Mouse (Mus musculus) neural tube, embryonic 10.5 days (tissue): ENCODE measurements around the gene Lman1l.

Experiments used
- DNase-seq: peaks from one replicate; pipeline ENCODE4 v3.0.0-alpha.2; 2017; ENCODE audit warnings: low spot score; ENCODE audit errors: extremely low spot score

The Lman1l gene

GRCm38 (mm10) chr9:57618854-57619253 lies 1.7 kb downstream of the Lman1l start:
- no peak for DNase-seq

DNA sequence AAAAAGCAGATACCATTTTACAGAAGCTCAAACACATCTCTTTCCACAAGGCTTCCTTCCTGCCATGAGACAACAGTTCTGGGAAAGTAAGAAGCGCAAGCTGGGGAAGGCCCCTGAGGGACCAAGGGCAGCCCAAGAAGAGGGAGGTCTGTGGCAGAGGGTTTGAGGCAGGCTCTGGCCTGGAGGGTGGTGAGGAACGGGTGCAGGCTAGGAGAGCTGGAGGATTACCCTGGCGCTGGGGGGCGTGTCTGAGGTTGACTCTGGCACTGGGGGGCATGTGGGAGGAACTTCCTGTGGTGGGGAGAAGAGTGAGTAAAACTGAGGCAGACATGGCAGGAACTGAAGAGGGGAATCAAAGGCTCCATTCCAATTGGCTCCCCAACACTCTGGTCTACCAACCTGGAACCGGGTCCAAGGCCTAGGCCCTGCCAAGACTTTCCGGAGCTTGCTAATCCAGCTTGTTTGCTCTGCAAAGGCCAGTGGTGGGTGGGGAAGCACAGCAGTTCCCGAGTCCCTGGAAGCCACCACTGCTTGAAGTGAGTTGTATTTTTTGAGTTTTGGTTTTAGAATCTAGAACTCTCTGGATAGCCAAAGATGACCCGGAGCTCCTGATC lies 2.9 kb downstream of the Lman1l start:
- DNase-seq = no peak

DNA sequence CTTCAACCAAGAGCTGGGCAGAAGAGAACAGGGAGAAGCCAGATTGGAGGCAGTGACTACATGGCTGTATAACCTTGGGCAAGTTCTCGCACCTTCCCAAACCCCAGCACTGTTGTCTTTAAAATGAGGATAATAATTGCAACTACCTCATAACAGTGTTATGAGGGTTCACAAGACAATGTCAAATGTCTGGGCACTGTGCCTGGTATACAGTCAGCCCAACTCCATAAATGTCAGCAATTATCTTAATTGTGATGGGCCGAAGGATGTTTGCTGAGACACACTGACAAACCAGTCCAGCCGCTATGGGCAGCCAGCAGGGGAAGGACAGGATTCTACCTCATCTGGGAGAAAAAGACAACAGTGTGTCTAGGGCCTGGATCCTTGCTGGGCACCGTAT lies 5.8 kb downstream of the Lman1l start:
- DNase-seq = no peak

- no peak for DNase-seq
Observed at GRCm38 (mm10) chr9:57613975-57614374, 6.6 kb downstream of the Lman1l start.

DNA sequence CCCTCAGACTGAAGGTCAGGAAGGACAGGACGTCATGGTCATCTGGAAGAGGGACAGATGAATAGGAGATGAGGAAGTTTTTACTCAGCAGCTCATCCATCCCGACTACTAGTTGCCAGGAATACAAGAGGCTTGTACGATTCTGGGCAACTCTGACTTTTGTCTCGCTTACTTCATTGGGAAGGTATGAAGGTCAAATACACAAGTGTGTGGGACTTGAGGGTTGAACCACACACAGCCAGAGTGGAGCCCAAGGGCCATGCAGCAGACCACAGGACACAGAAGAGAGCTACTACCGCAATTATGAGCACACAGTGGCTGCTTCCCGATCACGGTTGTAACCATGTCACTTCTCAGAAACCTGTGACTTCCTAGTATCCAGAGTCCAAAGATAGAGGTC lies 8.0 kb downstream of the Lman1l start:
- no peak for DNase-seq

DNA sequence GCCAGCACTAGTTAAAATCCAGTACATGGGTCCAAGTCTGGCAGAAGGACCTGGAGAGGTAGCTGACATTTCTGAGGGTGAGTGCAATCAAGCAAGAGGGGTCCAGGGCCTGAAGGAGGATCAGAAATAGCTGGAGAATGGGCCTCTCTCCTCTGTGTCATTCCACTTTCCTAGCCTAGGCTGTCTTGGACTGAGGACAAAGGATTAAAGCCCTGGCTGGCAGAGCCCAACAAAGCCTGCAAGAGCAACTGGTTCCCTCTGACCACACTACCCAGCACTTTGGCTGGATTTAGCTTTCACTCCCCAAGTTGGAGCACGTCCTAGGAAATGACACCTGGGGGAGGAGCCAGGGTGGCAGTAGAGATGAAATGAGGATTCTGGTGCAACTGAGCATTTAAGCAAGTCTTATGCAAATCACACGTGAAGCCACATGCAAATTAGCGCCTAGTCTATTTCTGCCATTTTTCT lies 10.2 kb downstream of the Lman1l start:
- DNase-seq = no peak

- no peak for DNase-seq
Observed at GRCm38 (mm10) chr9:57609803-57610202, 10.8 kb downstream of the Lman1l start.

DNA sequence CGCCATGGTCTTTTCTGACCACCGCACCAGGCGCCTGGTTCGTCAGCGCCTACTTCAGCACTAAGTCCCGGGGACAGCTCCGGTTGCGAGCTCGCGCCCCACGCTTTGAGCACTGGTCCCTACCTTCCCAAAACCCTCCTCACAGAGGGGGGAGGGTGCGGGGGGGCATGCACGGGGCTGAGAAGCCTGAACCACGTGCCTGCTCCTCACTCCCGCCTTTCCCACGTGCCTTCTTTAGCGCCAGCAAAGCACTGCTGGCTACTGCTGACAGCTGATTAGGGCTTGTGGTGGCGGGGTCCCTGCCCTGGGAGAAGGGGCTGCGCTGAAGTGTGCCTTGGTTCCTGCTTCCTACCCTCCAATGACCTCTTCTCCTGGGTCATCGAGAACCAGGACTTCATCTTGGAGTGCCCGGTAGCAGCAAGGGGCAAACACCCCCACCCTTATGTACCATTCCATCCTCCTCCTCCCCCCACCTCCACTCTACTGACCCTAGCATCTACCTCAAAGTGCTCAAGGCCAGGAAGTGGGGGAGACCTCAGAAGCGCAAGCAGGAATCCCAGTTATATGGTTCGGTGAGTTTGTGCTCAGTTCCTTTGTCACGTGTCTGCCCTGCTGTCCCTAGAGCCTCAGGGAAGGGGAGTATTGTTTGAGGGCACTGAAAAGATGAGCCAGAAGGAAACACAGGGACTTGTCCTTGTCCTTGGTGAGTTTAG lies 14.3 kb downstream of the Lman1l start, which contains the start of gene Cplx3:
TSS of gene Cplx3 (minus strand) at position 143 of the 713 bp plus-strand sequence.
- DNase-seq = peak; percentile 73

DNA sequence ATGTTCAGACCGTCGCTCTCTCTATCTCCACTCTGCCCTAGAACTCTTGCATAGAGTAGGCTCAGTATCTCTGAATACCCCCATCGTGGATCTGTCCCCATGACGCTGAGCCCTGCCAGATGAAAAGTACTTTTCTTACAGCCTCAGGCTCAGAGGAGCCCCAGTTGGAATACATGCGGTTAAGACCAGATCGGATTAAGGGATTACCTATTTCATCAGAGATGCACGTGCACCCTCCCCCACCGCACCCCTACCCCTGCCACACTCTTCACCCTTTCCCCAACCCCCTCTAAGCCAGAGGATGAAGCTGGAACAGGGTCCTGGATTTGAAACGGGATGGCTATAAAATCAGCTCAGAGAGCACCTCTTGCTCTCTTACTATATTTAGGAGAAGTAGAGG lies 15.1 kb downstream of the Lman1l start:
- DNase-seq = no peak

- DNase-seq = no peak
Observed at GRCm38 (mm10) chr9:57604875-57605274, 15.7 kb downstream of the Lman1l start.

GRCm38 (mm10) chr9:57602098-57602497 lies 18.5 kb downstream of the Lman1l start:
- no peak for DNase-seq

- no peak for DNase-seq
Observed at GRCm38 (mm10) chr9:57601353-57601706, 19.2 kb downstream of the Lman1l start.

DNA sequence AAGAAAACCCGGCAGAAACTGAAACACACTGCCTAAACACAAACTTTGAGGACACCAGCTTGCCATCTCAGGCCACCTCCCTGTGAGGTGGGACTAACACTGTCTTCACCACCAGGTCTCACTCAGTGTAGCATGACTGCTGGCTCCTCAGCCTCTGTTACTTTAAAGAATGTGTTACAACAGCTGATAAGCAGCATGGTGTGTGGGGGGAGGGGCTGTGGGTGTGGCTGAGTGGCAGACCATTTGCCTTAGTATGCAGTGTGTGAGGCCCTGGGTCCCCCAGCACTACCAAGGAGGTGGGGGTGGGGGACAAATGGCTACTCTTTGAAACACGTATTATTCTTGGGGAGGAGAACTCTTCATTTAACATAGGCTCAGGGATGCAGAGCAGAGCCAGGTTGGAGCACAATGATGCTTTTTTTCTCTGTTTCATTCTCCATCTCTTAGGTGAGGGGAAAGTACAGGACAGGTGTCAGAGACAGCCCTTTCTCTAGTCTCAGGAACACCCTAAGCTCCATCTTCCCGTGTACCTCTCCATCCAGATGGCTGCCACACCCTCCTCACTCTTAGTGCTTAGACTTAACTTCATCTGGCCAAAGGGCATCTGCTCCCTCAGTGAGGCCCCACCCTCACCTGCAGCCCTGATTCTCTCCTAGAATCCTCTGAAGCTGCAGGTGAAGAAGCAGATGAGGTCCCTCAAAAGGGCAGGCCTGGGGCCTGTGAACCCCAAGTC lies 19.8 kb downstream of the Lman1l start:
- peak; percentile 46 for DNase-seq

GRCm38 (mm10) chr9:57598851-57599563 lies 21.6 kb downstream of the Lman1l start:
- DNase-seq = peak; percentile 23

DNA sequence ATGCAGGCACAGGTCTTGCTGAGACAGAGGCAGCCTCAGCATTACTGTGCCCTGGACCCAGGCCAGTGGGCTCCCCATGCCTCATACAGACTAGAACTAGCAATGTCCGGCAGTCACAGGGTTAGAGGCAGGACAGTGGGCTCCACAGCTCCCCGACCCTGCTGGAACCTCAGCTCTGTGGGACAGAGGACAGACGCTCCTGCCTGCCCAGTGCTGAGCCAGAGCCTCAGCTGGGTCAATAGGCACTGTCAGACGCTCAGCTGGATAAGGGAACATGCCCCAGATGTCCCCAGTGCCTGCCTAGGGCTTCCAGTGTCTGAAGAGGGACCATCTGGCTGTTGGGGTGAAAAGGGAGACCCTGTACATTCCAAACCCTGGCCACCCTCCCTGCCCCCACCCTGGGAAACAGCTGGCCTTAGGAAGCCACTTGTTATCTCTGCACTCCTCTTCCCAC lies 22.6 kb downstream of the Lman1l start:
- DNase-seq = peak; percentile 21

DNA sequence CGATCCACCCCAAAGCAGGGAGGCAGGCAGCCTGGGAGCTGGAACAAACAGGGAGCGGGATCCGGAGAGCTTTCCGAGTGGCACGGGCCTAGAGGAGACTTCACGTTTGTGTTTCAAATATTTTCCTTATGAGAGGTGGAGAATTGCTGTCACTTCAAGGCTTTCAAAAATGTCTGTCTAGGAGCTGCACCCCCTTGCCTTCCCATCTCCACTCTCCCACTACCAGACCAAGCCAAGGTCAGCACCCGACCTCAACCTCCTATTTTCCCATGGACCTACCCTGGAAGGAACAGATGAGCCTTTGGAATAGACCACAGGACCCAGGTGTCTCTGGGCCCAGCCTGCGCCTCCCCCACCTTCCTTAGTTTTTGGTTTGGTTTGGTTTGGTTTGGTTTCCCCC lies 23.3 kb downstream of the Lman1l start:
- no peak for DNase-seq

DNA sequence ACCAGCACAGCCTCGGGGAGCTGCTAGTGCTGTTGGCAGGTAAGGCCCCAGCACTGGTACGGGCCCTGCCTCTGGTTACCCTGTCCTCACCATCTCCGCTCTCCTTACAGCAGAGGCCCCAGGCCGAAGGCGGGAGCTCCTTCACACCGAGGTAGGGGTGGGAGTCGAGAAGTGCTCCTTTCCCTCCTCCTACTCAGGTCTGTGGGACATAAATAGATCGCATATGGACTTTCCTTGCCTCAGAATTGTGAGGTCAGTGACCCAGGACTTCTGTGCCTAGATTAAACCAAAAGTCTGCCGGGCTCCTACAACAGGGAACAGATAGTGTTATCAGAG lies 26.4 kb downstream of the Lman1l start:
- DNase-seq = no peak

- peak; percentile 19 for DNase-seq
Observed at GRCm38 (mm10) chr9:57593454-57594173, 27.0 kb downstream of the Lman1l start.

DNA sequence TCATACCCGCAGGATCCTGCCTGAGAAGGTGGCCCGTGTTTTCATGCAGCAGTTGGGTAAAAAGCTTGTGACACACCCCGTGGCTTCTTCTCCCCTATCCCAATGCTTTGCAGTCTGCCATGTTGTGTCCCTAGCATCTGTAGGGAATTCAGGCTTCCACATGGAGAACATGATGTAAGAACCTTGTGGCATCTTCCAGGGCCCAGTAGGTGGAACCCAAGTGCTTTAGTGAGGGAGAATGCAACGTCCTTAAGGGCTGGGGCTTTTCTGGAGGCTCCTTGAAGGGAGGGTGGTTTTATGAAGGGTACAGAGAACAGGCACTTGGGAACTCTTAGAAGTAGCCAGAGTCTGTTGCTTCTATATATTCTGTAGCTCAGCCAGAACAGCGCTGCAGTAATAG lies 29.8 kb downstream of the Lman1l start:
- DNase-seq = no peak

GRCm38 (mm10) chr9:57589224-57590126 lies 31.1 kb downstream of the Lman1l start, which contains the start of gene Ulk3:
Gene Ulk3 (plus strand): TSS chr9:57589452.
- peak; percentile 77 for DNase-seq
